Mouse (Mus musculus) gonadal fat pad, adult 2 months (tissue): Measurements from ENCODE around the gene Ptger3. TPM values are rescaled to one million over a fixed set of nuclear protein-coding genes. Genes with fewer than 3 reads are reported as not detected.
A peak's percentile ranks its signal among the peaks of the same experiment; 100 is the strongest.

Experiments used
- DNase-seq: peaks from one replicate; pipeline ENCODE4 v3.0.0-alpha.2; 2012; ENCODE audit warnings: low read depth
- polyA plus RNA-seq: library from polyadenylated mRNA; depleted of rRNA; stranded (reverse); fragments of >200 nt; gene quantifications from 2 replicates; pipeline ENCODE4 v1.2.3, GENCODE M21; 2012; rRNA removed

Ptger3 gene
- 13.7 and 26.0 TPM in 2 replicates for polyA plus RNA-seq

- DNase-seq: no peak
Measured at GRCm38 (mm10) chr3:157566725-157567565, at the start of gene Ptger3. TSS of gene Ptger3 (plus strand) at chr3:157566892.

GRCm38 (mm10) chr3:157517992-157518391 is 48.7 kb upstream of the Ptger3 start:
- no peak for DNase-seq

GRCm38 (mm10) chr3:157520433-157520832 is 46.3 kb upstream of the Ptger3 start:
- DNase-seq: no peak

GRCm38 (mm10) chr3:157523834-157524233 is 42.9 kb upstream of the Ptger3 start:
- DNase-seq: no peak

- DNase-seq: no peak
Measured at GRCm38 (mm10) chr3:157531585-157531984, 35.1 kb upstream of the Ptger3 start.

GRCm38 (mm10) chr3:157533964-157534785 is 32.5 kb upstream of the Ptger3 start, which contains the start of gene Zranb2:
TSS of gene Zranb2 (plus strand) at chr3:157534160.
- peak; percentile 22 for DNase-seq

GRCm38 (mm10) chr3:157534786-157535415 is 31.8 kb upstream of the Ptger3 start:
- peak; percentile 12 for DNase-seq

GRCm38 (mm10) chr3:157549323-157549722 is 17.4 kb upstream of the Ptger3 start:
- no peak for DNase-seq

- no peak for DNase-seq
Measured at GRCm38 (mm10) chr3:157549758-157550600, 16.7 kb upstream of the Ptger3 start.

GRCm38 (mm10) chr3:157565196-157565595 is 1.5 kb upstream of the Ptger3 start:
- DNase-seq: no peak

- DNase-seq: no peak
Measured at GRCm38 (mm10) chr3:157567566-157568132, 957 bp downstream of the Ptger3 start.

- DNase-seq: no peak
Measured at GRCm38 (mm10) chr3:157572011-157572410, 5.3 kb downstream of the Ptger3 start.

- DNase-seq: no peak
Measured at GRCm38 (mm10) chr3:157575441-157576342, 9.0 kb downstream of the Ptger3 start.

- DNase-seq: no peak
Measured at GRCm38 (mm10) chr3:157576343-157576722, 9.6 kb downstream of the Ptger3 start.

GRCm38 (mm10) chr3:157576862-157577261 is 10.2 kb downstream of the Ptger3 start:
- no peak for DNase-seq

- no peak for DNase-seq
Measured at GRCm38 (mm10) chr3:157578469-157579170, 11.9 kb downstream of the Ptger3 start.

- no peak for DNase-seq
Measured at GRCm38 (mm10) chr3:157579376-157579775, 12.7 kb downstream of the Ptger3 start.

GRCm38 (mm10) chr3:157580299-157580698 is 13.6 kb downstream of the Ptger3 start:
- no peak for DNase-seq

- no peak for DNase-seq
Measured at GRCm38 (mm10) chr3:157581755-157582154, 15.1 kb downstream of the Ptger3 start.
